Mouse (Mus musculus) liver, embryonic 13.5 days (tissue): ENCODE results near the gene Rab30. TPM values are rescaled to one million over a fixed set of nuclear protein-coding genes. Genes with fewer than 3 reads are reported as not detected.

Source experiments
- ATAC-seq: fragments of 200-750 bp; cut with Nextera tagmentation; 2 replicates; pipeline ENCODE4 v1.8.0; 2017; ENCODE audit warnings: low read depth, mild to moderate bottlenecking, moderate number of reproducible peaks, moderate library complexity
- DNase-seq: peaks from one replicate; pipeline ENCODE4 v3.0.0; 2022
- H3K27ac ChIP-seq: fragments of 300-500 bp; sonication (generic); 2 replicates; pipeline ENCODE4 v1.5.1; 2015; ENCODE audit warnings: moderate library complexity, mild to moderate bottlenecking, inconsistent platforms
- H3K27me3 ChIP-seq: fragments of 300-500 bp; sonication (generic); 2 replicates; pipeline ENCODE4 v1.6.1; 2015; ENCODE audit warnings: mild to moderate bottlenecking, inconsistent platforms
- H3K36me3 ChIP-seq: fragments of 300-500 bp; sonication (generic); 2 replicates; pipeline ENCODE4 v1.6.1; 2015; ENCODE audit warnings: mild to moderate bottlenecking, inconsistent platforms
- H3K4me1 ChIP-seq: fragments of 300-500 bp; sonication (generic); replicated peaks from 2 replicates; pipeline ENCODE4 v1.6.1; 2015; ENCODE audit warnings: inconsistent platforms
- H3K4me2 ChIP-seq: fragments of 300-500 bp; sonication (generic); 2 replicates; pipeline ENCODE4 v1.6.1; 2015; ENCODE audit warnings: inconsistent platforms, mild to moderate bottlenecking, moderate library complexity
- H3K4me3 ChIP-seq: fragments of 300-500 bp; sonication (generic); replicated peaks from 2 replicates; pipeline ENCODE4 v1.5.1; 2015; ENCODE audit warnings: mild to moderate bottlenecking, inconsistent platforms
- H3K9ac ChIP-seq: fragments of 300-500 bp; sonication (generic); 2 replicates; pipeline ENCODE4 v1.6.1; 2015; ENCODE audit warnings: mild to moderate bottlenecking, inconsistent platforms
- H3K9me3 ChIP-seq: fragments of 300-500 bp; sonication (generic); replicated peaks from 2 replicates; pipeline ENCODE4 v1.6.1; 2016; ENCODE audit warnings: inconsistent platforms
- WGBS: fragments of 180-500 bp; shearing (Covaris S2); methylation state at CpG from one replicate; pipeline ENCODE4 v1.1.7; 2015; ENCODE audit not compliant: insufficient replicate concordance; 5-methylcytosine and 5-hydroxymethylcytosine counted together
- polyA plus RNA-seq: library from polyadenylated mRNA; unstranded; fragments of >200 nt; fragmentation: Nextera tagmentation; extraction: Ambion mirVana; gene quantifications from 2 replicates; pipeline ENCODE4 v1.2.1, GENCODE M21; 2015

Rab30 gene
- polyA plus RNA-seq, 1 experiment from 2014 or later = 7.1 TPM

GRCm38 (mm10) chr7:92887230-92887629 lies 145.8 kb downstream of the Rab30 start:
- Histone ChIP-seq H3K27ac (peak overlapping the region; percentile 89), H3K4me2 (peak overlapping the region; percentile 31)

GRCm38 (mm10) chr7:92890211-92890610 lies 148.8 kb downstream of the Rab30 start:
- 45% methylated on average over 1 of the region's 1 CpGs for WGBS
- no peak overlapping the region for H3K4me3 ChIP-seq
- DNase-seq = no peak
- peaks cover 46% of the 10 kb centered on the region for H3K4me1 ChIP-seq
- no peaks in the 10 kb centered on the region for H3K9me3 ChIP-seq
- no peak overlapping the region for H3K4me2 ChIP-seq
- no peak overlapping the region for H3K27ac ChIP-seq
- H3K9ac ChIP-seq = no peak overlapping the region
- ATAC-seq = no peak
- peaks cover 15% of the 10 kb centered on the region; the same call in 1 of the 2 replicates for H3K36me3 ChIP-seq
- H3K27me3 ChIP-seq = no peaks in the 10 kb centered on the region

More at GRCm38 (mm10) chr7:92887230-92887629, 145.8 kb downstream of the Rab30 start:
- DNase-seq (no peak), ATAC-seq (peak; percentile 65)
- Histone ChIP-seq H3K9ac (peak overlapping the region; percentile 23; the same call in 1 of the 2 replicates), H3K4me1 (peaks cover 76% of the 10 kb centered on the region), H3K9me3 (no peaks in the 10 kb centered on the region), H3K27me3 (no peaks in the 10 kb centered on the region), H3K36me3 (peaks cover 11% of the 10 kb centered on the region; the same call in 1 of the 2 replicates), H3K4me3 (no peak overlapping the region)
- 67% methylated on average over 5 of the region's 5 CpGs for WGBS

- no peak for ATAC-seq
- Histone ChIP-seq H3K4me1 (peaks cover 41% of the 10 kb centered on the region), H3K9ac (no peak overlapping the region)
These were observed 149.3 kb downstream of the Rab30 start for GRCm38 (mm10) chr7:92890618-92891230.

GRCm38 (mm10) chr7:92893478-92893877 lies 152.1 kb downstream of the Rab30 start:
- H3K27ac ChIP-seq = no peak overlapping the region
- H3K4me1 ChIP-seq = peaks cover 22% of the 10 kb centered on the region
- H3K9ac ChIP-seq = no peak overlapping the region
- peaks cover 15% of the 10 kb centered on the region; the same call in 1 of the 2 replicates for H3K36me3 ChIP-seq
- no peak for DNase-seq
- H3K4me3 ChIP-seq = no peak overlapping the region
- H3K4me2 ChIP-seq = no peak overlapping the region
- 25% methylated on average over 3 of the region's 3 CpGs for WGBS
- H3K27me3 ChIP-seq = no peaks in the 10 kb centered on the region
- no peaks in the 10 kb centered on the region for H3K9me3 ChIP-seq
- ATAC-seq = no peak

More at GRCm38 (mm10) chr7:92890618-92891230, 149.3 kb downstream of the Rab30 start:
- WGBS = 60% methylated on average over 4 of the region's 4 CpGs
- Histone ChIP-seq H3K4me3 (no peak overlapping the region), H3K27ac (no peak overlapping the region), H3K4me2 (no peak overlapping the region), H3K36me3 (peaks cover 15% of the 10 kb centered on the region; the same call in 1 of the 2 replicates), H3K27me3 (no peaks in the 10 kb centered on the region), H3K9me3 (no peaks in the 10 kb centered on the region)
- no peak for DNase-seq

Other genes with a start within 250 kb of the Rab30 start
- gene Ccdc90b, start 180.5 kb upstream of the Rab30 start, polyA plus RNA-seq = 17.7 and 22.4 TPM in 2 replicates
- gene Ankrd42, start 104.5 kb upstream of the Rab30 start, polyA plus RNA-seq = 0.45 and 0.66 TPM in 2 replicates
- 9.8 and 10.8 TPM in 2 replicates for gene Pcf11, start 71.7 kb upstream of the Rab30 start, polyA plus RNA-seq
- gene Ddias, start 132.6 kb downstream of the Rab30 start, polyA plus RNA-seq = 10.6 and 15.1 TPM in 2 replicates
- gene Prcp, start 132.9 kb downstream of the Rab30 start, polyA plus RNA-seq = 16.5 and 18.3 TPM in 2 replicates